Comparison of ENCODE assay signal across 25 mouse cellular contexts in the genomic region with DNA sequence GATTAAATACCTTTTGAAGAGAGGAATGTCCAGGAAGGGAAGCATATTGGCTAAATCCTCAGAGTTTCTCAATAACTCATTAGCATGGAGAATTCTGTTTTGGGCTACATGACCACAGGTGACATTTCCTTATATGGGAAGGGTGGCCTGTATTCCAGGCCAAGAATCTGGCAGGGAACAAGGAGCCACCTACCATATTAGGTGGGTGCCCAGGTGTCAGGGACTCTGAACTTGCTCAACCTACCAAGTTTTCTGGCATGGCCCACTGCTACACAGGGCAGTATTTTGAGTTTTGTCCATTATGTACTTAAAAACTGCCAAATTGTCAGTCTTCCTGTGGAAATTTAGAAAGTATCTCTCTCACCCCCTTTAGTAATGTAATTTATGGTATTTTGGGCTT. TPM values are rescaled to one million over a fixed set of nuclear protein-coding genes. Genes with fewer than 3 reads are reported as not detected.
"Had no signal": no experiment of that assay in that cellular context is flagged by ENCODE, and none has a peak within 500 bp of the region (broad histone marks: within the 10 kb centered on the region; RNA-seq: fewer than 3 reads in every experiment).

No protein-coding gene starts in this region.

- H3K27me3 ChIP-seq: neural tube, embryonic 13.5 days; neural tube, embryonic 15.5 days; stomach, embryonic 15.5 days had no signal

- H3K9me3 ChIP-seq: stomach, embryonic 15.5 days had no signal

- H3K27ac ChIP-seq: neural tube, embryonic 13.5 days; neural tube, embryonic 15.5 days; stomach, embryonic 15.5 days; stomach, postnatal 0 days had no signal

- H3K4me3 ChIP-seq: neural tube, embryonic 13.5 days; neural tube, embryonic 15.5 days; stomach, embryonic 15.5 days had no signal

- H3K36me3 ChIP-seq: neural tube, embryonic 13.5 days; neural tube, embryonic 15.5 days; stomach, embryonic 15.5 days had no signal

- H3K9ac ChIP-seq: neural tube, embryonic 13.5 days; neural tube, embryonic 15.5 days; stomach, embryonic 15.5 days had no signal

- DNase-seq: retina, postnatal 1 day; right cerebral cortex, adult 18-20 months; right cerebral cortex, postnatal 14 days; right cerebral cortex, postnatal 25 days; right cerebral cortex, postnatal 4 days; spleen, adult 18-20 months; thymus, adult 18-20 months; thymus, adult 2 months; thymus, postnatal 14 days; thymus, postnatal 25 days; thymus, postnatal 36 days; thymus, postnatal 4 days had no signal

- H3K4me1 ChIP-seq: neural tube, embryonic 13.5 days; neural tube, embryonic 15.5 days; stomach, embryonic 15.5 days had no signal

- H3K4me2 ChIP-seq: neural tube, embryonic 13.5 days; neural tube, embryonic 15.5 days; stomach, embryonic 15.5 days had no signal

RNA-seq across cellular contexts. Expression of a gene that starts 4.3 kb away (rescaled TPM):
- total RNA-seq: neutrophil, adult 5-6 weeks had no signal
- polyA plus RNA-seq: neural tube, embryonic 13.5 days; neural tube, embryonic 14.5 days; neural tube, embryonic 15.5 days; small intestine, adult 2 months; spleen, adult 2 months; stomach, embryonic 14.5 days; stomach, embryonic 15.5 days; stomach, embryonic 16.5 days; stomach, postnatal 0 days; testis, adult 2 months; thymus, postnatal 0 days; urinary bladder, adult 2 months had no signal

RNA-seq across cellular contexts. Expression of a gene that starts 43.5 kb away (rescaled TPM):
- total RNA-seq: neutrophil, adult 5-6 weeks had no signal
- polyA plus RNA-seq: neural tube, embryonic 13.5 days; neural tube, embryonic 14.5 days; neural tube, embryonic 15.5 days; spleen, adult 2 months; stomach, embryonic 14.5 days; stomach, embryonic 15.5 days; stomach, embryonic 16.5 days; stomach, postnatal 0 days; testis, adult 2 months; thymus, adult 2 months; thymus, postnatal 0 days; urinary bladder, adult 2 months had no signal
